Mouse (Mus musculus) neural tube, embryonic 13.5 days (tissue): ENCODE measurements around the gene Pygm. TPM values are rescaled to one million over a fixed set of nuclear protein-coding genes. Genes with fewer than 3 reads are reported as not detected.
A peak's percentile ranks its signal among the peaks of the same experiment; 100 is the strongest.

ENCODE experiments used
- ATAC-seq: fragments of 200-750 bp; cut with Nextera tagmentation; 2 replicates; pipeline ENCODE4 v1.8.0; 2017; ENCODE audit warnings: low read depth, mild to moderate bottlenecking, moderate TSS enrichment, moderate library complexity
- H3K27ac ChIP-seq: fragments of 300-500 bp; sonication (generic); replicated peaks from 2 replicates; pipeline ENCODE4 v1.5.1; 2015; ENCODE audit warnings: moderate library complexity, mild to moderate bottlenecking, inconsistent platforms
- H3K27me3 ChIP-seq: fragments of 300-500 bp; sonication (generic); 2 replicates; pipeline ENCODE4 v1.6.1; 2015; ENCODE audit warnings: mild to moderate bottlenecking, inconsistent platforms
- H3K36me3 ChIP-seq: fragments of 300-500 bp; sonication (generic); 2 replicates; pipeline ENCODE4 v1.6.1; 2015; ENCODE audit warnings: mild to moderate bottlenecking, inconsistent platforms
- H3K4me1 ChIP-seq: fragments of 300-500 bp; sonication (generic); replicated peaks from 2 replicates; pipeline ENCODE4 v1.6.1; 2015; ENCODE audit warnings: inconsistent platforms
- H3K4me2 ChIP-seq: fragments of 300-500 bp; sonication (generic); 2 replicates; pipeline ENCODE4 v1.6.1; 2015; ENCODE audit warnings: inconsistent platforms, mild to moderate bottlenecking, moderate library complexity
- H3K4me3 ChIP-seq: fragments of 300-500 bp; sonication (generic); 2 replicates; pipeline ENCODE4 v1.5.1; 2015; ENCODE audit warnings: mild to moderate bottlenecking, inconsistent platforms
- H3K9ac ChIP-seq: fragments of 300-500 bp; sonication (generic); 2 replicates; pipeline ENCODE4 v1.6.1; 2015; ENCODE audit warnings: moderate library complexity, mild to moderate bottlenecking, inconsistent platforms
- H3K9me3 ChIP-seq: fragments of 300-500 bp; sonication (generic); 2 replicates; pipeline ENCODE4 v1.6.1; 2016; ENCODE audit warnings: inconsistent platforms
- WGBS: fragments of 180-500 bp; shearing (Covaris S2); methylation state at CpG from one replicate; pipeline ENCODE4 v1.1.7; 2015; 5-methylcytosine and 5-hydroxymethylcytosine counted together
- polyA plus RNA-seq: library from polyadenylated mRNA; unstranded; fragments of >200 nt; fragmentation: Nextera tagmentation; extraction: Ambion mirVana; gene quantifications from 2 replicates; pipeline ENCODE4 v1.2.1, GENCODE M21; 2015

Pygm gene
- 5.7 and 6.3 TPM in 2 replicates for polyA plus RNA-seq

DNA sequence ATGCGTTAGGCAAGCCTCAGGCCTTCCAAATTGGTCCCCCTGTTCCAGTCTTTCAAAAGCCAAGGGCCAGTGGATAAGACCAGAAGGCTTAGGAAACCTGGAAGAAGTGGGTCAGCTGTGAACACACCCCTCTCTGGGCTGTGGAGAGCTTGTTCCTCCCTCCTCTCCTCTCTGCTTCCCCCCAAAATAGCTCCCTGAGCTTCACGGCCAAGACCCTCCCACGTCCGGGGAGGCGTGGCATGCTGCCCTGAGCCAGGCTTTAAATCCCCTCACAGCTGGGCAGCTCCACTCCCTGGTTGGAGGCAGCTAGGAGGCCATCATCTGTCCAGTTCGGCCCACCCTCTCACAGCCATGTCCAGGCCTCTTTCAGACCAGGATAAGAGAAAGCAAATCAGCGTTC is at the start of gene Pygm:
Pygm (plus strand) TSS at position 272 of the 400 bp plus-strand sequence.
- no peak for ATAC-seq
- H3K9ac ChIP-seq = peak within 1 kb of the TSS; percentile 26; the same call in 1 of the 2 replicates
- peaks cover 6% of the 10 kb centered on the region; the same call in 1 of the 2 replicates for H3K36me3 ChIP-seq
- no peaks in the 10 kb centered on the region for H3K27me3 ChIP-seq
- 26% methylated on average over 7 of the region's 7 CpGs for WGBS
- no peak within 1 kb of the TSS for H3K4me2 ChIP-seq
- H3K27ac ChIP-seq = no peak within 1 kb of the TSS
- H3K4me3 ChIP-seq = no peak within 1 kb of the TSS
- peaks cover 14% of the 10 kb centered on the region for H3K4me1 ChIP-seq
- no peaks in the 10 kb centered on the region for H3K9me3 ChIP-seq

DNA sequence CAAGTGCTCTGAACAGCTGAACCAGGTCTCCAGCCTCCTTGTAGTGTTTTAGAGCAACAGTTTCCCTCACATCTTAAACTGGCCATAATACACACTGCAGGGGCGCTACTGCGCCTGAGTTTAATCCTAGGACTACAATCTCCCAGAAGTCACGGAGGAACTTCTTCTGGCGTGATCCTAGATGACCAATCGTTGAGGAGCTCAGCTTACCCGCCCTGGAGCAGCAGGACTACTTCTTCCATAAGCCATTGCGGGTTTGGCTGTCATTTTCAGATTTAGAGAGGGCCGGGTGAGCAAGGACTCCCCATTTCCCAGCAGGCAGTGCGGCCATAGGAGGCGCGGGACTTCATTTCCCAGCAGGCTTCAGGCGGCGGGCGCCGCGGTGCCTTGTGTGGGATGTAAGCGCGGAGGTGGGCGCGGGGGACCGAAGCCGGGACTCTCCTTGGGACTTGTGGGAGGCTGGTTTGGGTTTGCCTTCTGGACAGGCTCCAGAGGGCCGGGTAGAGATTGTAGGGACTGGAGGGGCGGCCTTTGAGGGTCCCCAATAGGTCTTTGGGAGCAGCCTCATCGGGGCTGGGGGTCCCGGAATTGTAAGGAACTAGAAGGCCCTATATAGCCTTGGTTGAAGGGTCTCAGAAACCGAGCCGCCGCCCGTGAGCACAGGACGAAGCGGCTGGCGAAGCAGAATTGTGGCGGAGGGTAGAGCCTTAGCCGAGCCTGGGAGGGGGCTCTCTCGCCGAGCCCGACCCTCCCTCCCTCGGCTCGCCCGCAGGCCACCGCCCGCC is 49.3 kb upstream of the Pygm start, which contains the start of gene Men1:
Men1 (plus strand) TSS at position 307 of the 785 bp plus-strand sequence.
- Histone ChIP-seq H3K4me1 (peaks cover 27% of the 10 kb centered on the region), H3K4me2 (peak within 1 kb of the TSS; percentile 97), H3K9me3 (no peaks in the 10 kb centered on the region), H3K9ac (peak within 1 kb of the TSS; percentile 92), H3K27me3 (no peaks in the 10 kb centered on the region), H3K36me3 (peaks cover 33% of the 10 kb centered on the region), H3K27ac (peak within 1 kb of the TSS; percentile 78), H3K4me3 (peak within 1 kb of the TSS; percentile 78)
- ATAC-seq = peak; percentile 94
- WGBS = under 1% methylated on average over 43 of the region's 43 CpGs

DNA sequence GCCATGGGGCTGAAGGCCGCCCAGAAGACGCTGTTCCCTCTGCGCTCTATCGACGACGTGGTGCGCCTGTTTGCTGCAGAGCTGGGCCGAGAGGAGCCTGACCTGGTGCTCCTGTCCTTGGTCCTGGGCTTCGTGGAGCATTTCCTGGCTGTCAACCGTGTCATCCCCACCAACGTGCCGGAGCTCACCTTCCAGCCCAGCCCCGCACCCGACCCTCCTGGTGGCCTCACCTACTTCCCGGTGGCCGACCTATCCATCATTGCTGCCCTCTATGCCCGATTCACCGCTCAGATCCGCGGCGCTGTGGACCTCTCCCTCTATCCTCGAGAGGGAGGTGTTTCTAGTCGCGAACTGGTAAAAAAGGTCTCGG is 48.8 kb upstream of the Pygm start:
- Histone ChIP-seq H3K4me3 (peak overlapping the region; percentile 78), H3K4me1 (peaks cover 32% of the 10 kb centered on the region), H3K36me3 (peaks cover 39% of the 10 kb centered on the region), H3K9me3 (no peaks in the 10 kb centered on the region), H3K9ac (peak overlapping the region; percentile 92), H3K4me2 (peak overlapping the region; percentile 97), H3K27me3 (no peaks in the 10 kb centered on the region), H3K27ac (peak overlapping the region; percentile 77)
- WGBS = under 1% methylated on average over 25 of the region's 25 CpGs
- ATAC-seq = peak; percentile 49

DNA sequence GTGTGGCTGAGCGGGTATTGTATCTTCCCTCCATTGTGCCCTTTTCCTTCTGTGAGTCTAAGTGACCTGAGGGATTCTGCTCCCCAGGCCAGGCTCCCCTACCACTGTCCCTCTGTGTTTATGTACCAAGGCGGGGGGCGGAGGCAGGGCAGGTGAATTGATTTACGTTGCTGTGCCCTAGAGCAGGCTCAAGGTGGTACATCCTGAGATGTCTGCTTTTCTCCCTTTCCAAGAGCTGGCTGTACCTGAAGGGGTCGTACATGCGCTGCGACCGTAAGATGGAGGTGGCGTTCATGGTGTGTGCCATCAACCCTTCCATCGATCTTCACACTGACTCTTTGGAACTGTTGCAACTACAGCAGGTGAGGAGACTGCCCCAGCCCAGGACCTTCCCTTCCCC is 47.3 kb upstream of the Pygm start:
- H3K27me3 ChIP-seq = no peaks in the 10 kb centered on the region
- peaks cover 39% of the 10 kb centered on the region for H3K36me3 ChIP-seq
- H3K4me1 ChIP-seq = peaks cover 42% of the 10 kb centered on the region
- no peaks in the 10 kb centered on the region for H3K9me3 ChIP-seq
- H3K4me2 ChIP-seq = peak overlapping the region; percentile 97
- H3K27ac ChIP-seq = no peak overlapping the region
- no peak for ATAC-seq
- peak overlapping the region; percentile 78 for H3K4me3 ChIP-seq
- peak overlapping the region; percentile 92 for H3K9ac ChIP-seq
- WGBS = 93% methylated on average over 10 of the region's 10 CpGs

DNA sequence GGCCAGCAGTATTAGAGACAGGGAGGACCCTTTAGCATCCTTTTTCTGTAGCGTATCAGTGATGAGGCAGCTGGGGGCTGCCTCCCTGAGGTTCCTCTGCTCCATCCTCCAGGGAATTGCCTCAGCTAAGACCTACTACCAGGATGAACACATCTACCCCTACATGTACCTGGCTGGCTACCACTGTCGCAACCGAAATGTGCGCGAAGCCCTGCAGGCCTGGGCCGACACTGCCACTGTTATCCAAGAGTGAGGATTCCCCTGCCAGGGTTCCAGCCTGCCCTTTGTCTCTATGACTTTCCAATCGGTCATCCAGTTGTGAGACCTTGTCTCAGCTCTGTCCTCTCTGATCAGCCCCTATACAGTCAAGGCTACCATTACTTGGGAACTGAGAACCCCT is 46.0 kb upstream of the Pygm start:
- Histone ChIP-seq H3K27me3 (no peaks in the 10 kb centered on the region), H3K4me3 (no peak overlapping the region), H3K9me3 (no peaks in the 10 kb centered on the region), H3K9ac (no peak overlapping the region), H3K27ac (no peak overlapping the region), H3K4me1 (peaks cover 41% of the 10 kb centered on the region), H3K4me2 (no peak overlapping the region), H3K36me3 (peaks cover 46% of the 10 kb centered on the region)
- 93% methylated on average over 7 of the region's 7 CpGs for WGBS
- ATAC-seq = no peak

DNA sequence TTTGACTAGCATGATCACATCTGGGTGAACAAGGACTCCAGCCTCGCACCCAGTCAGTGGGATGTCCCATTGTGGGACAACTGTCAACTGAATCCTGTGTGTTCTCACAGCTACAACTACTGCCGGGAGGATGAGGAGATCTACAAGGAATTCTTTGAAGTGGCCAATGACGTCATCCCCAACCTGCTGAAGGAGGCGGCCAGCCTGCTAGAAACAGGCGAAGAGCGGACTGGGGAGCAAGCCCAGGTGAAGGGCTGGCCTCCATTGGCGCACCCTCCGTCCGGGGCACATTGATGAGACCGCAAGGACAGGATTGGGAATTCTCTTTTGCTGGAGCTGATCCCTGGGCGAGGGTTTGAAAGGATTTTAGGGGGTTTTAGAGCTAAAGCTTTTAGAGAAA is 45.5 kb upstream of the Pygm start:
- Histone ChIP-seq H3K4me1 (peaks cover 41% of the 10 kb centered on the region), H3K9ac (no peak overlapping the region), H3K27me3 (no peaks in the 10 kb centered on the region), H3K27ac (no peak overlapping the region), H3K36me3 (peaks cover 49% of the 10 kb centered on the region), H3K4me2 (no peak overlapping the region), H3K4me3 (no peak overlapping the region), H3K9me3 (no peaks in the 10 kb centered on the region)
- ATAC-seq = no peak
- 94% methylated on average over 11 of the region's 11 CpGs for WGBS

DNA sequence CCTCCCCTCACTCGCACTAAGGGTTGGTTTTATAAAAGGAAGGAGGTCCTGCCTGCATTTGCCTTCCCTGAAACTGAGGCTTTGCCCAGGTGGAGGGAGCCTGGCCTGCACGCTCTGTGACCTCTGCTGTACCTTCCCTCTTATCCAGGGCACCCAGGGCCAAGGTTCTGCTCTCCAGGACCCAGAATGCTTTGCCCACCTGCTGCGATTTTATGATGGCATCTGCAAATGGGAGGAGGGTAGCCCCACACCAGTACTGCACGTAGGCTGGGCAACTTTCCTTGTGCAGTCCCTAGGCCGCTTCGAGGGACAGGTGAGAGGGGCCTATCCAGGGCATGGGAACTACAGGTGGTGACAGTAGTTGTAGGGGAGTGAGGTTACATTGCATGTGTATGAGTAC is 45.0 kb upstream of the Pygm start:
- Histone ChIP-seq H3K4me1 (peaks cover 41% of the 10 kb centered on the region), H3K4me2 (no peak overlapping the region), H3K9ac (no peak overlapping the region), H3K4me3 (no peak overlapping the region), H3K27me3 (no peaks in the 10 kb centered on the region), H3K9me3 (no peaks in the 10 kb centered on the region), H3K36me3 (peaks cover 54% of the 10 kb centered on the region), H3K27ac (no peak overlapping the region)
- no peak for ATAC-seq
- WGBS = 94% methylated on average over 6 of the region's 6 CpGs

DNA sequence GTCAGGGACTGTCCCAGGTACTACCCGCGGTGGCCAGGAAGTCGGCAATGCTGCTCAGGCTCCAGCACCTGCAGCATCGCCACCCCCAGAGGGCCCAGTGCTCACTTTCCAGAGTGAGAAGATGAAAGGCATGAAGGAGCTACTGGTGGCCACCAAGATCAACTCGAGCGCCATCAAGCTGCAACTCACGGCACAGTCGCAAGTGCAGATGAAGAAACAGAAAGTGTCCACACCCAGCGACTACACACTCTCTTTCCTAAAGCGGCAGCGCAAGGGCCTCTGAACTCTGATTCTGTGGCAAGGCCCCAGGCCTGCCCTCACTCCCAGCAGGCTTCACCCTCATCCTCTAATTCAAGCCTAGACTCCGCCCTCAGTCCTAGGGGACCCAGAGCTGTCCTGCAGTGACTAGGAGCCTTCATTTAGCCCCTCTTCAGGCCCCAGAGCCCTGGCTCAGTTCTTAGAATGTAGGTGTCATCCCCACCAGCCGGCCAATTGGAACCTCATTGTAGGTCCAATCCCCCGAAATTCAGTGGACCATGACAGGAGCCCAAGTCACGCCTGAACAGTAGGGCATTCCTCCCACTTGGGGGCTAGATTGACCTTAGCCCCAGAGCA is 44.2 kb upstream of the Pygm start:
- no peak for ATAC-seq
- no peaks in the 10 kb centered on the region for H3K9me3 ChIP-seq
- peaks cover 41% of the 10 kb centered on the region for H3K4me1 ChIP-seq

DNA sequence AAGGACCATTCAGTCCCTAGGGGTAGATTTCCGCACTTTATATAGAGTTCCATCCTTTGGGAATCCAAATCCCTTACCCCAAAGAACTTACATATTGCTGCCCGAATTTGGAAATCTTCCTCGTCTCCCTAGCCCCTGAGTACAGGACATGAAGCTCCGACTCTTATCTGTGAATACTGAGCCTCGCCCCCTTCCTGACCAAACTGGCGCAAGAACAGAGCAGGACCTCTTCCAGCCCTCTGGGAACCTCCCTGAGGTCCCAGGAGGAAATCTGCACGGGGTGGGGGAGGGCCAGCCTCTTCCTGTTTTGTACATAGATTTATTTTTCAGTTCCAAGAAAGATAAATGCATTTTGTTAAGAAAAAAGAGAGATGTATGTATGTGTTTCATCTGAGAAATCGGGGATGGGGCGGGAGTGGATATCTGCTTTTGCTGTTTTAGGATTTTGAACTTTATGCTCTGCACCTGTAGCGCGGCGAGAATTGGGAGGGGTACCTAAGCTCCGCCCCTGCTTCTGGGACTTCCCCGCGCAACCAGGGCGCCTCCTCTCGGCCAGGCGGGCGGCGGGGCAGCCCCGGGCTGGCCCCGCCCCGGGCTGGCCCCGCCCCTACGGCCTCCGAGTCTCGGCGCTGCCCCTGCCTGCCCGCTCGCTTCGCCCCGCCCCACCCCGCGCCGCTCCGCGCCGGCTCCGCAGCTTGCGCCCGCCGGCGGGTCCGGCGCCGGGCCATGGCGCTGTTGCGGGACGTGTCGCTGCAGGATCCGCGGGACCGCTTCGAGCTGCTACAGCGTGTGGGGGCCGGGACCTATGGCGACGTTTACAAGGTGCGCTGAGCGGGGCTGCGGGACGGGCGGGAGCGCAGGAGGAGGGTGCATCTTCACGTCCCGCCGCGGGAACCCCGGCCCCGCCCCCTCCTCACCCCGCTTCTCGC is 43.4 kb upstream of the Pygm start, which contains the start of gene Map4k2:
Map4k2 (plus strand) TSS at position 612 of the 929 bp plus-strand sequence.
- ATAC-seq = peak; percentile 28; the same call in 1 of the 2 replicates
- H3K27me3 ChIP-seq = no peaks in the 10 kb centered on the region
- WGBS = 7% methylated on average over 69 of the region's 72 CpGs
- H3K4me2 ChIP-seq = peak within 1 kb of the TSS; percentile 85
- H3K4me3 ChIP-seq = peak within 1 kb of the TSS; percentile 59
- H3K4me1 ChIP-seq = peaks cover 37% of the 10 kb centered on the region
- H3K9ac ChIP-seq = peak within 1 kb of the TSS; percentile 78
- peak within 1 kb of the TSS; percentile 18 for H3K27ac ChIP-seq
- H3K9me3 ChIP-seq = no peaks in the 10 kb centered on the region
- peaks cover 70% of the 10 kb centered on the region for H3K36me3 ChIP-seq

More for the DNA sequence above, 44.2 kb upstream of the Pygm start:
- Histone ChIP-seq H3K9ac (no peak overlapping the region), H3K27me3 (no peaks in the 10 kb centered on the region), H3K4me2 (peak overlapping the region; percentile 85; the same call in 1 of the 2 replicates), H3K36me3 (peaks cover 62% of the 10 kb centered on the region), H3K4me3 (no peak overlapping the region; the same call in 1 of the 2 replicates), H3K27ac (no peak overlapping the region)
- WGBS = 65% methylated on average over 15 of the region's 15 CpGs

DNA sequence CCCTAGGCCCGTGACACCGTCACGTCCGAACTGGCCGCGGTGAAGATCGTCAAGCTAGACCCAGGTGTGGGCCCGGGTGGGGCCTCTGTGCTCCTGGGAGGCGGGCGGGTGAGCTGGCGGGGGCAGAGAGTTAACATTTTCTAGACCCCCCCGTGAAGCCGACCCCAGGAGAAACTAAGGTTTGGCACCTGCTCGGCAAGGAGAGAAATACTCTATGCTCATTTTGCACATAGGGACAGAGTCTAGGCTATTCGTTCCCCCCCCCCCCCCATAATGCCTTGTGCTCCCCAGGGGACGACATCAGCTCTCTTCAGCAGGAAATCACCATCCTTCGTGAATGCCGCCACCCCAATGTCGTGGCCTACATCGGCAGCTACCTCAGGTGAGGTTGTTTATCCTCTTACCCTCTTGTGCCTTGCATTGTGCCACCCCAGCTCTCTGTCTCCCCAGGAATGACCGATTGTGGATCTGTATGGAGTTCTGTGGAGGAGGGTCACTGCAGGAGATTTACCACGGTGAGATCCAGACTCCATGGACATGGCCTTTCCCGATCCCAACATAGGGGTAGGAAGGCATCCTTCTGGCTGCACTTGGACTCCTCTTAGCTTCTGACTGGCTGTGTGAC is 42.6 kb upstream of the Pygm start:
- Histone ChIP-seq H3K4me1 (peaks cover 29% of the 10 kb centered on the region), H3K4me2 (peak overlapping the region; percentile 85), H3K9ac (peak overlapping the region; percentile 78), H3K9me3 (no peaks in the 10 kb centered on the region), H3K27ac (peak overlapping the region; percentile 18; the same call in 1 of the 2 replicates), H3K4me3 (peak overlapping the region; percentile 59), H3K27me3 (no peaks in the 10 kb centered on the region), H3K36me3 (peaks cover 78% of the 10 kb centered on the region)
- 0 out of 2 replicates have a peak, but pooled peaks have one; percentile 12 for ATAC-seq
- 12% methylated on average over 23 of the region's 23 CpGs for WGBS

DNA sequence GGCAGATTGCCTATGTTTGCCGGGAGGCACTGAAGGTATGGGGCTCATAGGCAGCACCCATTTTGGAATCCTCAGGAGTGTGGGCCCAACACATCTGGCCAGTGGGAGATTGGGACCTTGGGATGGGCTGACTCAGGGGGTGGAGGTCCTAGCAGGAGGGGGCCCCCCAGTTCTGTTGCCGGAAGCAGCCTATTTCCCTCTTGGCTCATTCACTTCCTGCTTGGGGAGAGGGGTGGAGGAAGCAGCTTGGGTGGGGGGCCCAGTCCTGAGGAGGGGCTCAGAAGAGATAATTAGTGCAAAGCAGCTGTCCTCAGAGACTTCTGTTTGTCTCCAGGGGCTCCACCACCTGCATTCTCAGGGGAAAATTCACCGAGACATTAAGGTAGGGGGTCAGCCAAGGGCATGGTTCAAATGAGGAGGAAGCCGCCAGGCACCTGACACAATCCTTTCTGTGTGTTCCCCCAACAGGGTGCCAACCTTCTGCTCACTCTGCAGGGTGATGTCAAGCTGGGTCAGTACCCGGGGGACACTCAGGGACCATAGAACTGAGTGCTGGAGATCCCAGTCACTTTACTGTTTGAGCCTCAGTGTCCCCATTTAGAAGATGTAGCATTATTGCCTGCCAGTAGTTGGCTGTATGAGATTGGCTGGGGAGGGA is 41.8 kb upstream of the Pygm start:
- 70% methylated on average over 5 of the region's 5 CpGs for WGBS
- peaks cover 78% of the 10 kb centered on the region for H3K36me3 ChIP-seq
- H3K4me2 ChIP-seq = peak overlapping the region; percentile 85
- H3K9me3 ChIP-seq = no peaks in the 10 kb centered on the region
- no peaks in the 10 kb centered on the region for H3K27me3 ChIP-seq
- peak overlapping the region; percentile 59; the same call in 1 of the 2 replicates for H3K4me3 ChIP-seq
- no peak for ATAC-seq
- H3K4me1 ChIP-seq = peaks cover 20% of the 10 kb centered on the region
- H3K9ac ChIP-seq = no peak overlapping the region
- H3K27ac ChIP-seq = no peak overlapping the region; the same call in 1 of the 2 replicates
